Mouse (Mus musculus): ENCODE data around the gene Cuedc1.

Gene Cuedc1

DNA sequence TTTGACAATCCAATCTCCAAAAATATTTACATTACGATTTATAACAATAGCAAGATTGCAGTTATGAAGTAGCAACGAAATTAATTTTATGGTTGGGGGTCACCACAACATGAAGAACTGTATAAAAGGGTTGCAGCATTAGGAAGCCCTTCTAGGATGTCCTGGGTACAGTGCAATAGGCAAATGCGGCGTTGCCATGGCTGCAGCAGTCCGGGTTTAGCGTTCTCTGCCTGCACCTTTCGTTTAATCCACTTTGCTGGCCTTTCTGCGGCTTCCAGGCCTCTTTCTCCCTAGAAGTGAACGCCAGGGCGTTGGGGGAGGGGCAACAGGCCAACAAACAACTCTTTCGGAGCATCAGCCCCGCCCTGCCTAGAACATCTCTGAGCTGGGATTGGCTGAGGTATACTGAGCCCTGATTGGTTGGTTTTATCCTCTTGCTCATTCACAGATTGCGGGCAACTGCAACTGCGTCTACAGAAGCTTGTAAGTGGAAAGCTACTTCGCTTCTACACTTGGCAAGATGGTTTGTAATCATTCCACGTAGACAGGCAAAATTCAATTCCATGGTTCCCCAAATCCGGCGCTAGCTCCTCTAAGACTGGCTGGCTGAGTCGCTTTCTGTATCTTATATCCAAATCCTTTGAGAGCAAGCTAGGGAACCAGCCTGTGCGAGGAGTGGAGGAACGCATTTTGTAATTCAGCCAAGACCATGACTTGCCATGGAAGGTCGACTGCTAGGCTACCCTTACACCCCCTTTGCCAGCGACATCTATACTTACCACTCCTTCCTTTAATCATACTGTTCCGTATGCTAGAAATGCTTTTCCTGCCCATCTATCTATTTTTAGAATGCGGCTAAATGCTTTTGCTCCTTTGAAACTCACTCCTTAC, 10.9 kb upstream of the Cuedc1 start:
- peak; percentile 93 for DNase-seq

- no peak for DNase-seq
These were observed 8.7 kb upstream of the Cuedc1 start for GRCm38 (mm10) chr11:88089150-88089549.

- DNase-seq, result no peak
These were observed 7.6 kb upstream of the Cuedc1 start for GRCm38 (mm10) chr11:88090293-88090692.

DNA sequence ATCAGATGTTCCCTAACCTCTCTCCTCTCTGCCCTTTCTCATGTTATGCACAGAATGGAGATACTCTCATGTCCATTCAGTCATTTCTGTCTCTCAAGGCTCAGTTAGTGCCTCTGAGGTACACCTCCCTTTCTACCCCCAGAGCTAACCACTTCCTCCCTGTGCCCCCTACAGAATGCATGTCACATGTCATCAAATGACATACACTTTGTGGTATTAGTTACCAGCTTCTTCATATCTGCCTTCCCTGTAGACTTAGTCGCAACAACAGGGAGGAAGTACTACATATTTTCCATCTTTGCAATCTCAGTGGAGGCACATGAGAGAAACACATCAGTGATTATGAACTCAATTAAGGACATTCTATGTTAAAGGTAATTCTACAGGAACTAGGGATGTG, 5.9 kb upstream of the Cuedc1 start:
- DNase-seq, result no peak

GRCm38 (mm10) chr11:88097173-88097572, 685 bp upstream of the Cuedc1 start:
- no peak for DNase-seq

- peak; percentile 77 for DNase-seq
These were observed 1.1 kb downstream of the Cuedc1 start for GRCm38 (mm10) chr11:88098787-88099598.

GRCm38 (mm10) chr11:88099599-88100023, 1.8 kb downstream of the Cuedc1 start:
- peak; percentile 53 for DNase-seq

- no peak for DNase-seq
These were observed 2.3 kb downstream of the Cuedc1 start for GRCm38 (mm10) chr11:88100170-88100569.

- DNase-seq, result no peak
These were observed 5.5 kb downstream of the Cuedc1 start for GRCm38 (mm10) chr11:88103214-88103941.

DNA sequence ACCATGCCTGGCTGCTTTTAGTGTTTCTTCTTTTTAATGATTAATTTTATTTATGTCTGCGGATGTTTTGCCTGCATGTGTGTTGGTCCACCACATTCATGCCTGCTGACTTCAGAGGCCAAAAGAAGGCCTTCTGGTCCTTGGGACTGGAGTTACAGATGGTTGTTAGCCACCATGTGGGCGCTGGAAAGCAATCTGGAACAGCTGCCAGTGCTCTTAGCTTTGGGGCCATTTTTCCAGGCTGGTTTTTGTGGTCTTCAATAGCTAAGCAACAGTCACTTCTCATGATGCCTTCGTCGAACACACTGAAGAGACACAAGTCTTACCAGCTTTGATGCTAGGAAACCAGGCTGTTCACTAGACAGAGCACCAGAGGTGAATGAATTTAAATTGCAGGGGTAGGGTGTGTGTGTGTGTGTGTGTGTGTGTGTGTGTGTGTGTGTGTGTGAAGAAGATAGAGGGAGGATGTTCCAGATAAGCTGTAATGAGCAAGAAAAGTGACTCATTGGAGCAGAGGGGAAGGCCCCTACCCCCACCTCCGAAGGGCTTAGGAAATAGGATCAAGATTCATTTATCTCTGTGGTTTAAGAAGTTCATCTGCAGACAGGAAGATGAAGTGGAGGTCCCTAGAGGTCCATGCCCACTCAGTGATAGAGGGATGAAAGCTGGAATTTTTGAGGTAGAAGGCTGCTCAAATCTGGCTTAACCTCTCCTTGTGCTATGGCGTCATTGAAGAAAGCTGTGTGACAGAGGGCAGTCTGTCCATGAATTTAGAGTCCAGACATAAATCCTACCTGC, 7.8 kb downstream of the Cuedc1 start:
- DNase-seq, result no peak

GRCm38 (mm10) chr11:88106292-88106554, 8.4 kb downstream of the Cuedc1 start:
- no peak for DNase-seq

DNA sequence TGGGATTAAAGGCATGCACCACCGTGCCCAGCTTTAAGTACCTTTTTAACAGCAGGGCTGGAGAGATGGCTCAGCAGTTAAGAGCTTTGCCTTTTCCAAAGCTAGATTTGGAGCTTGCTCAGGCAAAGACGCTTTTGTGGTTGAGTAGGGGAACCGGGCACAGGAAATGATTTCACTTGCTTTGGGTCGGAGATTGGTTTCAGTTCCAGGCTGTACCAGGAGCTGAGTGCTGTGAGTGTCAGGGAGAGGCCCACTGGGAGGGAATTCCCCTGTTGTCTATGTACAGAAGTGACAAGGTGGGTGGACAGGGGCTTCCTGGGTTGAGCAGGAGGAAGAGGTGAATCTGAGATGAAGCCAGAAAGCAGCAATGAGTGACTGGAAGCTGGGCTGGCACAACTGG, 9.5 kb downstream of the Cuedc1 start:
- no peak for DNase-seq

DNA sequence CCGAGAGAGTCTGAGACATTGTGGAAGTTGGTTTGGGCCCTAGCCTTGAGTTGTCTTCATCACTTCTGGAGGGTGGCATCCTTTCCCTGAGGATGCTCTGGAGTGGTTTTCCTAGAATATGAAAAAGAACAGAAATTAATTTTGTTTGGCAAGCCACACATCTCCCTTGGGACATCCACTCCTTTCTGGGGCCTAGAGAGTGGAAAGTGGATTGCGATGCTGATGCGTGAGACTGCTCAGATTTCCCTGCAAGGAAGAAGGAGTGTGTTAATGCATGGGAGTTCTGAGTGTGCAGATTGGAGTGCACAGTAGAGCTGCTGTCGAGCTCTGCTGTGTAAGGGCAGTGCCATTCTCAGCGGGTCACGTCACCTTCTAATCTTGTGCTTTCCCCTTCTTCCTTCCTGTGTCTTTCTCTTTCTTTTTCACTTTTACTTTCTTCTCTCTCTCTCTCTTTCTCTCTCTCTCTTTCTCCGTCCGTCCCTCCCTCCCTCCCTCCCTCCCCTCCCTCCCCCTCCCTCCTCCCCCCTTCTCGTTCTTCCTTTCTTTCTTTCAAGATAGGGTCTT, 12.3 kb downstream of the Cuedc1 start:
- no peak for DNase-seq

GRCm38 (mm10) chr11:88112078-88112477, 14.2 kb downstream of the Cuedc1 start:
- DNase-seq, result no peak

DNA sequence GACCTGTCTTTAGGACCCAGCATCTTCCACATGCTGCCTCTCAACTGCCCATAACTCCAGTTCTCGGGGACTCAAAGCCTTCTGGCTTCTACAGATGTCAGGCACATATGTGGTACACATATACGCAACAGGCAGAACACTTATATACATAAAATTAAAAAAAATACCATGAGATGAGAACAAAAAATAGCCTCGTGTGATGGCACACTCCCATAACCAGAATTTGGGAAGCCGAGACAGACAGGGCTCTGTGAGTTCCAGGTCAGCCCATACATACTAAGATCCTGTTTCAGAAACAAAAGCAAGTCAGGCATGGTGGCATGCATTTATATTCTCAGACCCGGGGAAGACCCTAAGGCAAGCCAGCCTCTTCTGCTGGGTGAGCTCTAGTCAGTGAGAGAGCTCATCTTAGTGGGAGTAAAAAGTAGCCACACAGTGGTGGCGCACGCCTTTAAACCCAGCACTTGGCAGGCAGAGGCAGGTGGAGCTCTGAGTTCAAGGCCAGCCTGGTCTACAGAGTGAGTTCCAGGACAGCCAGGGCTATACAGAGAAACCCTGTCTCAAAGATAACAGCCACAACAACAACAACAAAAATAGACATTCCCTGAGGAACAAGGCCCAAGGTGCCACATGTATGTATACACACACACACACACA, 14.9 kb downstream of the Cuedc1 start:
- no peak for DNase-seq

- no peak for DNase-seq
These were observed 15.8 kb downstream of the Cuedc1 start for GRCm38 (mm10) chr11:88113543-88114271.

- DNase-seq, result no peak
These were observed 17.0 kb downstream of the Cuedc1 start for GRCm38 (mm10) chr11:88114871-88115301.

DNA sequence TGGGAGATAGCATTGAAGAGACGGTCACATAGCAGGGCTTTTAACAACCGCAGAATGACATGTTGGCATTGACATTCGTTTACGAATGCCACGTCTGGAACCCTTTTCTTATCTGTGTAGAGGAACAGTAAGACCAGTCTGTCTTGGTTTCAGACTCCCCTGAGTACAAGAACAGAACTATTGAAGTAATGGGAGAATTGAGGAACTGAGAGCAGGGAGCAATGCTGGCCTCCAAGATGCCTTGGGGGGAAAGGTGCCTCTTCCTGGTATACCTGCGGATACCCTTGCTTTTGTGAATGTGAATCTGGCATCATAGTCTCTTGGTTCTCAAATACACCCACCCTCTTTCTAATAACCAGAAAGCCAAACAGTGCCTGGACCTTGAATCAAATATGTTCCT, 18.7 kb downstream of the Cuedc1 start:
- no peak for DNase-seq

- no peak for DNase-seq
These were observed 19.7 kb downstream of the Cuedc1 start for GRCm38 (mm10) chr11:88117356-88118090.

- no peak for DNase-seq
These were observed 20.2 kb downstream of the Cuedc1 start for GRCm38 (mm10) chr11:88118091-88118440.
